Mouse (Mus musculus): ENCODE data around the gene Serpinf2.

Gene Serpinf2

DNA sequence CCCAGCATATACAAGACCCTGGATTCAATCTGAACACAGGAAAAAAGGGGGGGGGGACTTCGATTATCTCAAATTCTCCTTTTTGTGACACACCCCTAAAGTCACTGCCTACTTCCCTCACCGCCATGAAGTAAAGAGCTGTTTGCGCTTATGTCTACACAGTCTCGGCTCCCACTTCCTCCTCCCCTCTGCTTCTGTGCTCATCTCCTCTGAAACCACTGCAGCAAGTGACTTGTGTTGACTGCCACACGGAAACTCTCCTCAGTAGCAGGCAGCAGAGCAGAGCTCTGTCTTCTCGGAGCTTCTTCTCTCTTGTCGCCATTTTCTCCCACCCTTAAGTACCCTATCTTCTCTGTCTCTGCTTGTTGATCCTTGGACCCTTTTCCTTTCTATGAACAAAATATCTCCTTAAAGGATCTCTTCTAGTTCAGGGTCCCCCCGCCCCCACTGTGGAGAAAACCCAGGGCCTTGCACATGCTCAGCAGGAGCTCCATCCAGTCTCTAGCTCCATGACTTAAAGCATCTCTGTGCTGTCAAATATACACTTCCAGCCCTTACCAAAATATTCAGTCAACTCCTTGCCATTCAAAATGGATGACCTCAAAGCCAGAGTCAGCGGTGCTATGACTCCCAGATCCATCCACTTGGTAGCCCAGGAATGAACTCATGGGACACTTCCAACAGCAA is 10.2 kb downstream of the Serpinf2 start:
- no peak for DNase-seq (ENCODE audit: low read depth)

DNA sequence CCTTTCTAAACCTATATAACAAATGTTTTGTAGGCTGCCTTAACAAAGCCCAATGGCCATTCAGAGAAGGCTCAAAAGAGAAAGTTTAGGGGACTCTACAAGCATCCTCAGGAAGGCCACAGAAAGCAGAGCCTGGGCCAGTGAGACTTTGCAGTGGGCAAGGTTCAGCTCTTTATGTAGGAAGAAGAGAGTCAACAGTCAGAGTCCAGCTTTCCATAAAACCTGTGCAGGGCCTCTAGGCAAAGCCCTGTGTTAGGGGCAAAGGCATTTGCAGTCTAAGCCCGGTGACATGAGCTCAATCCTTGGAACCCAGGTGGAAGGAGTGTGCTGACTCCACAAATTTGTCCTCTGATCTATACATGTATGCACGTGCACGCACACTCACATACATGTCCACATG is 14.9 kb downstream of the Serpinf2 start:
- DNase-seq (ENCODE audit: low read depth), result no peak

DNA sequence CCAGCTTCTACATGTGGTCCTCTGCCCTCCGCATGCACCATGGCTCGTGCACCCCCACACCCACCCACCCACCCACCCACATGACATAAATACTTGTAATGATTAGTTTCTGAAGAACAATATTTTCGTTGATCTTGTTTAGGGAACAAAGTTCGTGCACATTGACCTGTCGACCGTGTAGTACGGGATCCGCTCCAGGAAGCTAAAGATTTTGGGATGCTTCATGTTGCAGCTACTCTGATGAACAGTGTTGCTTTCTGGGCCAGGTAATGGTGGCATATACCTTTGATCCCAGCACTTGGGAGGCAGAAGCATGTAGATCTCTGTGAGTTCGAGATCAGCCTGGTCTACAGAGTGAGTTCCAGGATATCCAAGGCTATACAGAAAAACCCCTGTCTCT is 15.4 kb downstream of the Serpinf2 start:
- no peak for DNase-seq (ENCODE audit: low read depth)

DNA sequence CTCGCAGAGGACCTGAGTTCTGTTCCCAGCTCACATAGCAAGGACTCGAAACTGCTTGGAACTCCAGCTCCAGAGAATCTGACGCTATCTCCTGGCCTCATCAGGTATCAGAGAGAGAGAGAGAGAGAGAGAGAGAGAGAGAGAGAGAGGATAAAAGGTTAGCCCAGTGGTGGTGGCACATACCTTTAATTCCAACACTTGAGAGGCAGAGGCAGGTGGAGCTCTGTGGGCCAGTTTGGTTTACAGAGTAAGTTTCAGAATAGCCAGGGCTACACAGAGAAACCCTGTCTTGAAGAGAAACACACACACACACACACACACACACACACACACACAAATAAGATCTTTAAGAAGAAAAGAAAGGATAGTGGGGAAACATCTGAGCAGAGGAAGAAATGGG is 16.3 kb downstream of the Serpinf2 start:
- DNase-seq (ENCODE audit: low read depth), result no peak

DNA sequence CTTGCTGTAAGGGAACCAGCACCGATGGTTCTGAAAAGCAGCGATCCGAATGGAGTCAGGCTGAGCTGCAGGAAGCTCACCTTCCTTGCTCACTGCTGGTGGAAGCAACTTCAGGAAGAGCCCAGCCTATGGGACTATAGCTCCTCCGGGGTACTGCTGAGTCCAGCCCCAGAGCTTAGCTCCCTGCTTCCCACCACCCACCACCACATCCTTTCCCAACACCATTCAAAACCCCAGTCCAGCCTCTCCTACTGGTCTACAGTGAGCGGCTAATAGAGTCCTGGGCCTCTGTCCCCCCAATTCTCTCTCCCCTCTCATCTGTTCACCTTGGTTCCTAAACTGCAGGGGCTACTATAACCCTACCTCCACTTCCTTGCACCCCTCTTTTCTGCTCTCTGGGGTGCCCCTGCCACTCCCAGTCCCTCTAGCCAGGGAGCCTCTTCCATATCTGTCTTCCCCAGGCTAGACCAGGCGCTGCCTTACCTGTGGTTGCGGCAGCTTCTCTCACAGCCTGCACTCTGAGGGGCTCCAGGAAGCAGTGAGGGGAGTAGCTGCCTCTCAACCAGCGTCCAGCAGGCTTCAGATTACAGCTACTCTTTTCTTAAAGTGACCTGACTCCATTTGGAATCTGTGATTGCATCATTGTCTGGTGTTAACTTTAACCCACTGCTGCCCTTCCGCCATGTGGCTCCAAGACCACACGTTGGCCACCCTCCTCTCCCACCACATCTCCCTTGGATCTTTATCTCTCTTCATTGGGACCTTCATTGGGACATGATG is 17.2 kb downstream of the Serpinf2 start, which contains the start of gene Serpinf1:
TSS of gene Serpinf1 (minus strand) at position 689 of the 780 bp plus-strand sequence.
- no peak for DNase-seq (ENCODE audit: low read depth)

DNA sequence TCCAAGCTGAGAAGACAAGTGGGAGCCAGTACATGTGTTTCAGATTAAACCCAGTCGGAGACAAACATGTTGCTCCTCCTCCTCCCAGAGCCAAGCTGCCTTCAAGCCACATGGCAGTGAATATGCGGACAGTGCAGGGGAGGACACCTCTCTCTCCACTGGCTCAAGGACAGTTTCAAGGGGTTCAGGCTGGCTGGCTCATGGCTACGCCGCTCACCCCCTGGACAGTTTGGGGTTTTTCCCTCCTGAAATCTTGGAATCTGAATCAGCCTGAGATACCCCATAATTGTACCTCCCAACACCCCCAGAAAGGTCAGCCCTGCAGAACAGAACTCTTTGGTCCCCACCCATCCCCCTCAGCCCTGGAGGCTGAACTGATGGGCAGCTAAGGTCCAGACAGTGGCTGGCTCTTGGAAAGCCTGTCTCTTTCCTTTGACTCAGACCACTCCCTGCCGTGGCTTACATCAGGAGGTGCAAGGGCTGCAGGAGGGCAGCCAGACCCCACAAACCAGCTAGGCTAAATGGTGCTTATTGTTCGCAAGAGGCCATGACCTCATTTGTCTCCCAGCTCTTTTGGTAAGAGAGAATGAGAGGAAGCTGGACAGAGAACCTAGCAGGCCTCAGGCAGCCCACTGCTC is 17.9 kb downstream of the Serpinf2 start:
- DNase-seq (ENCODE audit: low read depth), result peak; percentile 67

DNA sequence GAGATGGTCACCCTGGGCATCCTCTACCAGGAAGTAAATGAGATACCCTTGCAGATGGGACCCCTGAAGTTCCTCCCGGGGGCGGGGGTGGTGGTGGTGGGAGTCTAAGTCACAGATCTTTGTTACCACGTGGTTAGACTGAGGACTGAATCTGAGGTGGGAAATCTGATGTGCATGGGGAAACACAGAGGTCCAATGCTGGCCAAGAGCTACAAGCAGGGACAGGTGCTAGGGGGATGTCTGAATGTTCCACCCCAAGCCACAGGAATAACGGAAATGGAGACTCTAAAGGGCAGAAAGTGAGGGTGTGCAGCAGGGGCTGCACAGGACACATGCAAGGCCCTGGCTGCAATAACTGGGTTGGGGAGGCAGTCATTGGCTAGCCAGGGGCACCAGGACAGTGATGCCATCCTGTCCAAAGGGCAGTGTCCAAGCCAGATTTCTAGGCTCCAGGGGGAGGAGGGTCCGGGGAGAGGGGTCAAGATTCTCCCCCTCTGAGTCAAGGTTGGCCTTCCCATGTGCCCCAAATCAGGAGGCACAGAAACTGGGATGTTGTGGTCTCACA is 18.5 kb downstream of the Serpinf2 start:
- no peak for DNase-seq (ENCODE audit: low read depth)

DNA sequence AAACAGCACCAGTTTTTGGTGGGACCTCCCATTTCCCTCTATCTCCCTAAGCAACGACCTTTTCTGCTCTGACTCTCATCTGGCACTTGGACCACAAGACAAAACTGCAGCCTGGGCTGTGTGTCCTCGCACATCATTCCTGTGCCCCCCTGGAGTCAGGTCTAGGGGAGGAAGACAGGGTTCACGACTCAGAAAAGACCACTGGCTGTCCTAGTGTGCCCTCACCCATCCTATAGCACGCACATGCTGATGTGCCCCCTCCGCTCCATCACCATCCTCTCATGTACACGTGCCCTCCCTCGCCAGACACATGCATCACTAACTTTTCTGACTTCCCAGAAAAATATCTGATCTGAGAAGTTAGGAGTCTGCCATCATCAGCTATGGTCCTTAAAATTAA is 19.4 kb downstream of the Serpinf2 start:
- no peak for DNase-seq (ENCODE audit: low read depth)

DNA sequence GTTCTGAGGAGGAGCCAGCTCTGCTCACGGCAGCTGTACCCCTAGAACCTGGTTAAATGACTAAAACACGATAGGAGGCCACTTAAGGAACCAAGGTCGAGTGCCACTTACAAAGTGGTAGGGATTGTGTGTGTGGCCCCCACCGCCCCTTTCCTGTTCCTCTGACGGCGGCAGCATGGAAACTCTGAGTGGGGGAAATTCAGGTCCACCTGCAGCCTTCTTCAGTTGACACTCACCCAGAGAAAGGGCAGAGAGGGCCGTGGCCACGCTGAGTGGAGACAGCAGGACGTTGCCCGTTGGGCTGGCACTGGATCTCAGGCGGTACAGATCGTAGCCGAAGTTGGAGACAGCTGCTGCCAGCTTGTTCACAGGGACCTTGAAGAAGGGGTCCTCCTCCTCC is 23.4 kb downstream of the Serpinf2 start:
- DNase-seq (ENCODE audit: low read depth), result no peak

DNA sequence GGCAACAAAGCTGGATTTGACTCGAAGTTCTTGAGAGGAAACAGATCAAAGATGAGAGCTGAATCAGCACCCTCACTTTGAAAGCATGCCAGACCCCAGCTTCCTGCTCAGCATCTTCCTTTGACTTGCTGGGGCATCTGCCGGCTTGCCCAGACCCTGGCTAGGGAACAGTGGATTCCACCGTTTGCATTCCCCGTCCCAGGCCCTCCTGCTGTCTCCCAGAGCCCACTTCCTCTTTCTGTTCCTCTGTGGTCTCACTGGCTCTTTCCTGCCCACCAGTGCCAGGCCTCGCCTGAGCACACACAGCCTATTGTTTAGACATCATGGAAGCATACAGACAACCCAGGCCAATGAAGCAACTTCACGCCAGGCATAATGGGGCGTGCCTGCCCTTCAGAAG is 24.3 kb downstream of the Serpinf2 start:
- DNase-seq (ENCODE audit: low read depth), result no peak

DNA sequence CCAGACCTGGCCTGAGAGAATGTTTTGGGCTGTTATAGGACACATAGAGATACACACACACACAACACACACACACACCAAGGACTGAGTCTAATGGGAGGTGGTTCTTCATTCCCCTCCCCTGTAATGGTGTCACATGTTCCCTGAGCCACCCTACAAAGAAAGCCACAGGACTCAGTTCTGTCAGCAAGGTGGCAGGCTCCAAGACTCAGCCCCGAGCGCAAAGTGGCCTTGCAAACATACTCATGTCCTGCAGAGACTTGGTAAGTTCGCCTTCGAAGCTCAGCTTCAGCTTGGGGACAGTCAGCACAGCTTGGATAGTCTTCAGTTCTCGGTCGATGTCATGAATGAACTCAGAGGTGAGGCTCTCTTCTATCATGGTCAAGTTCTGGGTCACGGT is 28.8 kb downstream of the Serpinf2 start:
- DNase-seq (ENCODE audit: low read depth), result no peak

DNA sequence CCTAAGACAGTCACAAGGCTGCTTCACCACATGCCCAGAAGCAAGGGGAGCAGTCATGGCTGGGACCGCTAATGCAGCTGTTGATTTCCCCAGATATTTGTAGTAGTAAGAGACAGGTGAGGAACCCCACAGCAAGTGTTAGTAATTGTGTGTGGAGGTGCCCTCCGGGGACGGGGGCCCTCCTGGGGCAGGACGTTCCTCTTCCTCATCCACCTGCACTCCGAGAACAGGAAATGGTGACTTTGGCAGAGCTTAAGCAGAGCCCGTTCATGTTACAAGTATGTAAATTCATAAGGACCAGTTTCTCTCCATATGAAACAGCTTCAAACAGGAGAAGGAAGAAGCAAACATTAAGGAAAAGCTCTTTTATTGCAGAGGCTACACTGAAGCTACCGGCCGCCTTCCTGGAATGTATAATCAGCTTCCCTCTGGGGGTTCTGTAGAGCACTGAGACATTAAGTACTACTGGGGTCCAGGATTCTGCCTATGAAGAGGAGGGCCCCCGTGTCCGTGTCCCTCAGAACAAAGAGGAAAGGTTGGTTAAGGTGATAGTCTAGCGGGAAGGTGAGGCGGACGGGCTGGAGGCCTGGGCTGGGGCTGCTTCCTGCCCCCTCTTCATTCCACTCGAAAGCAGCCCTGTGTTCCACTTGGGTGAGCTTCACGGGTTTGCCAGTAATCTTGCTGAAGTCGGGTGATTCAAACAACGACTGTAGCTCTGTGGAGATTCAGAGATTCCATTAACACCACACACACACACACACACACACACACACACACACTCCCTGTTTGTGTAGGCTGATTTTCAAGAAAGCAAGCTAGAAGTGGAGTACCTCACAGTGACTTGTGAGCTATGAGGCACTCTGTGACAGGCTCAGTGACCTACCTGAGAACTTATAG is 29.5 kb downstream of the Serpinf2 start:
- DNase-seq (ENCODE audit: low read depth), result no peak

DNA sequence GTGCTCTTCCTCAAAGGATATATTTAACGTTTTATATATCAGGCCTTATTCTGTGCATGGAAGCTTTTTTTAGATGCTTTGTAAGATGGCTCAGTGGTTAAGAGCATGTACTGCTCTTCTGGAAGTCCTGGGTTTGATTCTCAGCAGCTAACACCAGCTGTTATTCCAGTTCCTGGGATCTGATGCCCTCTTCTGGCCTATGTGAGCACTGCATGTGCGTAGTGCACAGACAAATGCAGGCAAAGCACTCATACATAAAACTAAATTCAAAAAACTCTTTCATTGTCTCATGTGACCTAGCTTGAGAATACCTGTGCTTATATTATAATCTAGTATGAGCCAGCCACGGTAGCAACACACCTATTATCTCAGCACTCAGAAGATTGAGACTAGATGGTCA is 32.5 kb downstream of the Serpinf2 start:
- DNase-seq (ENCODE audit: low read depth), result no peak

DNA sequence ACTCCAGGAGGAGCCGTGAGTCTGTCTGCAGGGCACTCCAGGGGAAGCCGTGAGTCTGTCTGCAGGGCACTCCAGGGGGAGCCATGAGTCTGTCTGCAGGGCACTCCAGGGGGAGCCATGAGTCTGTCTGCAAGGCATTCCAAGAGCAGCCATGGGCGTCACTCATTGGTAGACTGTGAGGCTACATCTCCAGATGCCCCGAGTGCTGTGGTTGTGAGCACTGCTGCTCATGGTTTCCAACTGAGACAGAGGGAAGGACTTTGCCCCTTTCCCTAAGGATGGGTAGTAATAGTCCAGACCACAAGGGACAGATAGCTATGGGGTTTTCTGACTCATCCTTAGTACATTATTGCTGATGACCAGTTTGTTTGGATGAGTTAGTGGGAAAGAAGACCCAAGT is 33.3 kb downstream of the Serpinf2 start:
- DNase-seq (ENCODE audit: low read depth), result no peak

DNA sequence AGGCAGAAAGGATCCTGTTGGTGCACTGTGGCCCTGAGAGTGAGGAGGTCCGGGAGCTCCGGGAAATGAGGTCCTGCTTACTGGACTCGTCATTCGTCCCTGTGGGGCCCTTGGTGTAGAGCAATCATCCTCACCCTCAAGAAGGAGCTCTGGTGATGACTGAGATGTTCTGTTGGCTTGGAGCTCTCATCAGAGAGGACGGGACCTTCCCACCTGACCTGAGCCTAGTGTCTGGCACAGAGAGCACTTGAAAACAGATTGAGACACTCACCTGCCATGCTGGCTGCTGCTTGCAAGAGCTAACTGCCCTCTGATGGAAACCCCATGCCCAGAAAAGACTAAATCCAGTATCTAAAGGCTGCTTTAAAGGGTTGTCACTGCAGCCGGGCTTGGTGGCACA is 34.6 kb downstream of the Serpinf2 start:
- no peak for DNase-seq (ENCODE audit: low read depth)

DNA sequence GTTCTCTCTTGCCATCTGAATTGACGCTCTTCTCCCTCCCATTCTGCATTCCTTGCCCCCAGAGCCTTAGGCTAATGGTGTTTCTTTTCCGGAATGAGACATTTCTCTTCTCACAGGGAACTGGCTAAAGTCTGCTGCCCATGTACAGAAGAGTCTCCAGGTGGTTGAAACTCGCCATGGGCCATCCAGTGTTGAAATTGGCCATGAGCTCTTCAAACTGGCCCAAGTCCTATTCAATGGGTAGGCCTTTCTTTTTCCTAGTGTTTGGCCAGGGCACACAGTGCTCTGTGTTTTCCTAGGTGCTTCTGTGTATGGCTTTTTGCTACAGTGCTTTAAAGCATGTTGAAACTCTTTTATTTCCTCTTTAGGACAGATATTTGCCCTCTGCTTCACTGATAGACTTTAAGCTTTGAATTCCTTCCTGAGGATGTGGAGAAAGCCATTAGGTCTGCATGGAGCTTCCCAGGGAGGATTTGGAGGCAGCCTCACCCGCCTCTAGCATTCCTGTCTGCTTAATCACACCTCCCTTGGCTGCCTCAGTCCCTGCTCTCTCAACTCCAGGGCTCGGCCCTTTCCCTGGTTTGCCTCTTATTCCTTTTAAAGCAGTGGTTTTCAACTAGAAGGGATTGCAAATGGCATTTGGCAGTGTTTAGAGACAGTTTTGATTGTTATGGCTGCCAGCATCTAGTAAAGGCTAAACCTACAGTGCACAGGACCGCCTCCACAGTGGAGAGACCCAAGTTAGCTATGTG is 35.9 kb downstream of the Serpinf2 start:
- peak; percentile 89 for DNase-seq (ENCODE audit: low read depth)

DNA sequence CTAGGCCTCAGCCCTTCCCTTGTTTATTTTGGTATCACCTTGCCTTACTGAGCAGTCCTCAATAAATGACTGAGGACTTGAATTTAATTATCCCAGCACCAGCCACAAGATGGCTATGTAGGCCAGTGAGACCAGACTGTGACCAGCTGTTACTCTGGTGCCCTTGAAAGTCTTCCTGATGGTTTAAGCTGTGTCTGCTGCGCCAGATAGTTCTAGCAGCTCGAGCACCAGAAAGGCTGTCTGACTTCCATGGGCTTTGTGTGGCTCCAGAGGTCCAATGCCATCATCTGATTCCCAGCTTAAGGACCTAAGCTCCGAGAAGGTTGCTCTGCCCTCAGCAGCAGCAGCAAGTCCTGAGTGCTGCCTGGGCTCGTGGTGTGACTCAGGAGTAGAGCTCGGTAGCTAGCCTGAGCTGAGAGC is 37.1 kb downstream of the Serpinf2 start:
- DNase-seq (ENCODE audit: low read depth), result peak; percentile 67

DNA sequence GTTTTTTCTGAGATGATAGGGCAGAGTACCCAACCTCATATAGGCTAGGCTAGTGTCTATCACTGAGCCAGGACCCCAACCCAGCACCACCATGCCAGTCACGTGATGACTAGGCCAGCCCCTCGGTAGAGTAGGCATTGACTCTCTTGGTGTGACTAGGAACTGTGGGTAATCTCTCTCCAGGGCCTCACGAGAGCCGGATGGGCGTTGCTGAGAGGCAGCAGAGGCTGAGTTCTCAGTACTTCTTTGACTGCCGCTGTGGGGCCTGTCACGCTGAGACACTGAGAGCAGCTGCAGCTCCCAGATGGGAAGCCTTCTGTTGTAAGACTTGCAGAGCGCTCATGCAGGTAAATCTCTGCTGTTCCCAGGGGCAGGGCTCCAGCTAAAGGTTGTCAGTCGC is 39.3 kb downstream of the Serpinf2 start:
- DNase-seq (ENCODE audit: low read depth), result no peak

DNA sequence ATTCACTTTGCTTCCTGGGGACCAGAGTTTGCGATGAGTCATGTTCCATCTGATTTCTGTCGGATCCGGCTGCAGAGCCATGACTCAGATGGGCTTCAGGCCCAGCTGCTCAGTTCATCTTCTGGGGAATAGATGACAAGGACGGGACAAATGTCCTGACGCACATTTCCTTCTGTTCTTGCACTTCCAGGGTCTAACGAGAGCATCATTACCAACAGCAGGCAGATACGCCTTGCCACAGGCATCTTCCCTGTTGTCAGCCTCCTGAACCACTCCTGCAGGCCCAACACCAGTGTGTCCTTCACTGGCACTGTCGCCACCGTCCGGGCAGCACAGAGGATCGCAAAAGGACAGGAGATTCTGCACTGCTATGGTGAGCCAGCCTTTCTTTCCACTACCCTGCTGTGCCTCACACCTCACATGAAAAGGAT is 40.0 kb downstream of the Serpinf2 start:
- DNase-seq (ENCODE audit: low read depth), result peak; percentile 35

DNA sequence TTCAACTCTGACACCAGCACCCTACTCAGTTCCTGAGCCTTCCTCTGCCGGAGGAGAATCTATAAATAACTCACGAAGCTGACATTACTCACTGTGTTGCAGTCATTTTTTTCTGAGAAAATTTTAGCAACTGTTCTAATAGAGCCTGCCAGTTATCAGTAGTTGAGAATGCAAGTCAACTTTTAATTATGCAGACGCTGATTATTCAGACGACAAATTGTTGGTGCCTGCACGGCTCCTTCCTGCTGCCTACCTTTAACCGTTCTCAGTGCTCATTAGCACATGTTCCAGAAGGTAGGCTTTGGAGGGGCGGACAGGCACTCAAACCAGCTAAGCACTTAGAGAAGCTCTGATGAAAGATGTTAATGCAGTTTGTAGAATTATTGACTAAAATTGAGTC is 41.9 kb downstream of the Serpinf2 start:
- no peak for DNase-seq (ENCODE audit: low read depth)

DNA sequence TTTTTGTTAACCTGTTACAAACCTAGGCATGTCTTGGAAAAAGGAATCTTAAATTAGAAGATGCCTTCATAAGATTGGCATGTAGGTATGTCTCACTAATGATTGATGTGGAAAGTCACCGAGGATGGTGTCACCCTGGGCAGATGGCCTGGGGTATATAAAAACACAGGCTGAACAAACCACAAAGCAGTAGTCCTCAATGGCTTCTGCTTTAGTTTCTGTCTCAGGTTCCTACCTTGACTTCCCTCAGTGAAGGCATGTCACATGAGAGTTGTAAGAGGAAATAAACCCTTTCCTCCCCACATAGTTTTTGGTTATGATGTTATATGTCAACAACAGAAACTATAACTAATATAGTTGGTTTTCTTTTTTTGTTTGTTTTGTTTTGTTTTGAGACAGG is 43.8 kb downstream of the Serpinf2 start:
- no peak for DNase-seq (ENCODE audit: low read depth)
